Mouse (Mus musculus) stomach, embryonic 16.5 days (tissue): Measurements from ENCODE around the gene Col23a1. TPM values are rescaled to one million over a fixed set of nuclear protein-coding genes. Genes with fewer than 3 reads are reported as not detected.

Experiments
- ATAC-seq: fragments of 200-750 bp; cut with Nextera tagmentation; 2 replicates; pipeline ENCODE4 v1.8.0; 2017; ENCODE audit warnings: moderate number of reproducible peaks, moderate TSS enrichment; ENCODE audit not compliant: insufficient read depth, low FRiP score
- H3K27ac ChIP-seq: fragments of 300-500 bp; sonication (generic); 2 replicates; pipeline ENCODE4 v1.5.1; 2014; ENCODE audit warnings: low read length
- H3K27me3 ChIP-seq: fragments of 300-500 bp; sonication (generic); 2 replicates; pipeline ENCODE4 v1.6.1; 2014; ENCODE audit warnings: low read length, control low read depth, mixed read lengths; ENCODE audit not compliant: control insufficient read depth, insufficient read depth
- H3K36me3 ChIP-seq: fragments of 300-500 bp; sonication (generic); 2 replicates; pipeline ENCODE4 v1.6.1; 2014; ENCODE audit warnings: low read length; ENCODE audit not compliant: control insufficient read depth, insufficient read depth
- H3K4me1 ChIP-seq: fragments of 300-500 bp; sonication (generic); 2 replicates; pipeline ENCODE4 v1.6.1; 2014; ENCODE audit warnings: low read length, control low read depth, mixed read lengths; ENCODE audit not compliant: control insufficient read depth, insufficient read depth
- H3K4me2 ChIP-seq: fragments of 300-500 bp; sonication (generic); 2 replicates; pipeline ENCODE4 v1.6.1; 2014; ENCODE audit warnings: low read depth, low read length, mixed read lengths
- H3K4me3 ChIP-seq: fragments of 300-500 bp; sonication (generic); replicated peaks from 2 replicates; pipeline ENCODE4 v1.5.1; 2014; ENCODE audit warnings: mild to moderate bottlenecking, low read length
- H3K9ac ChIP-seq: fragments of 300-500 bp; sonication (generic); 2 replicates; pipeline ENCODE4 v1.6.1; 2014; ENCODE audit warnings: low read length
- H3K9me3 ChIP-seq: fragments of 300-500 bp; sonication (generic); replicated peaks from 2 replicates; pipeline ENCODE4 v1.6.1; 2016; ENCODE audit warnings: low read length, control low read depth; ENCODE audit not compliant: control insufficient read depth
- WGBS: fragments of 180-500 bp; shearing (Covaris S2); extraction: QIAGEN DNeasy Blood & Tissue Kit; methylation state at CpG from one replicate; pipeline ENCODE4 v1.1.7; 2014; 5-methylcytosine and 5-hydroxymethylcytosine counted together
- polyA plus RNA-seq: library from polyadenylated mRNA; unstranded; fragments of >200 nt; fragmentation: Nextera tagmentation; extraction: Ambion mirVana; gene quantifications from 2 replicates; pipeline ENCODE4 v1.2.1, GENCODE M21; 2015

Col23a1 gene
- polyA plus RNA-seq, 1 experiment from 2014 or later, result 7.0 TPM

- Histone ChIP-seq H3K9me3 (no peaks in the 10 kb centered on the region), H3K27me3 (no peaks in the 10 kb centered on the region; the same call in 1 of the 2 replicates), H3K4me1 (peaks cover 5% of the 10 kb centered on the region; the same call in 1 of the 2 replicates), H3K4me2 (no peak overlapping the region), H3K9ac (no peak overlapping the region), H3K4me3 (no peak overlapping the region), H3K27ac (no peak overlapping the region), H3K36me3 (no peaks in the 10 kb centered on the region)
- no peak for ATAC-seq
- 29% methylated on average over 2 of the region's 2 CpGs for WGBS
These were observed 244.6 kb downstream of the Col23a1 start for GRCm38 (mm10) chr11:51534314-51534713.

GRCm38 (mm10) chr11:51538388-51538787 lies 248.7 kb downstream of the Col23a1 start:
- Histone ChIP-seq H3K4me2 (no peak overlapping the region), H3K27me3 (no peaks in the 10 kb centered on the region), H3K4me1 (peaks cover 3% of the 10 kb centered on the region; the same call in 1 of the 2 replicates), H3K9ac (no peak overlapping the region), H3K4me3 (no peak overlapping the region), H3K9me3 (no peaks in the 10 kb centered on the region), H3K27ac (no peak overlapping the region), H3K36me3 (no peaks in the 10 kb centered on the region)
- ATAC-seq, result no peak
- WGBS, result 68% methylated on average over 7 of the region's 7 CpGs

DNA sequence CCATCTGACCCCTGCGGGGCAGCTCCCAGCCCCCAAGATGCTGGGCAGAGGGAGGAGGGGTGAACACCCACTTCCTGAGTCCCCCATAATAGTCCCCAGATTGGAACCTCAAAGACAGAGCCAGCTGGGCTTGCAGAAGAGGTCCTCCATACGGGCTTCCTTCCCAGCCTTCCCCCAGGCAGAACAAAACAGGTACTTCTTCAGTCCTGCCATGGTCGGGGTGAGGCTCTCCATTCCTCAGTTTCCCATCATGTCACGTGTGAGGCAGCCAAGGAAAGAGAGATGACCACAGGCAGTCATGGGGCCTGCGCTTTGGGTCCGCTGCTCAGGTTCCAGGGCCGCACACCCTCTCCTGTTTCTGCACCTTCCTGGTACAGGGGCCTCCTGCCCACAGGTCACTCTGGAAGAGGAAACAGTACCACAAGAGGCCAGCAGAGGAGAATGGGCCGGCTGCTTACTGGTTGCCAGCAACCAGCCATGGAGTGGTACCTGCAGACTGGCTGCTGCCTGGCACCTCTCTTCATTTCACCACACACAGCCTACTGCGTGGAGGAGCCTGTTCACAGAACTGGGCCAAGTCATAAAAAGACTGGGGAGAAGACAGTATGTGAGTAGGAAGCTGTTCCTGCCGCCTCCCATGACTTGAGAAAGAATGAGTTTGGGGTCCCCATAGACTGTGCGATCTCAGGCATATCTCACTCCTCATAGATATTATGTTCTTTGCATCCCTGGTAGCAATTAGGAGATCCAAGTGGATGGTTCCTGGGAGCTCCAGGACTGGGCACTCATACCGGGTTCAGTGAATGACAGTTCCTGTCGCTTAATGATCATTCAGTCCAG lies 249.4 kb downstream of the Col23a1 start:
- no peak overlapping the region for H3K27ac ChIP-seq
- no peak overlapping the region for H3K4me2 ChIP-seq

DNA sequence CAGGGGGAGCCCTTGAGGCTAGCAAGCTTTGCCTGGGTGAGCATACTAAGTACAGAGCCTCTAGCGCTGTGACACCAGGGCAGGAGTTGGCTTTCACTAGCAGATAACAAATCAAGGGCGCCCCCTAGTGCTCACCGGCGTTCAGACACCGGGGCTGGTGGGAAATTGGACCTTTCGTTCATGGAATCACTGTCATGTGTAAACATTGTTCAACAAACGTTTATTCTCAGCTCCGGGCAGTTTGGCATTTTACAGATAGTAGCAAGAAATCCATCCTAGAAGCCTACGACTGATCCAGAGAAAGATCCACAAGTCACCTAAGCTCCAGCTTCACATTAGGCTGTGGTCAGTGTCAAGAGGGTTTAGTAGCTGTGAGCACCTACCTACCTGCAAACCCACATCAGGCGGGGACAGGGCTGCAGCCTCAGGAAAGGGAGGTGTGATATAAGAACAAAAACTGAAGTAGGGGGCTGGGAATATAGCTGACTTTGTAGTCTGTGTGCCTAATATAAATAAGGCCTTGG lies 250.1 kb downstream of the Col23a1 start:
- no peaks in the 10 kb centered on the region for H3K27me3 ChIP-seq
- no peak overlapping the region for H3K9ac ChIP-seq
- 0 out of 2 replicates have a peak, but pooled peaks cover 2% of the 10 kb centered on the region for H3K4me1 ChIP-seq
- peak; percentile 83; the same call in 1 of the 2 replicates for ATAC-seq
- H3K27ac ChIP-seq, result no peak overlapping the region
- H3K4me3 ChIP-seq, result no peak overlapping the region
- H3K9me3 ChIP-seq, result no peaks in the 10 kb centered on the region
- 10% methylated on average over 10 of the region's 10 CpGs for WGBS
- H3K4me2 ChIP-seq, result no peak overlapping the region
- H3K36me3 ChIP-seq, result no peaks in the 10 kb centered on the region

More for the DNA sequence above, 249.4 kb downstream of the Col23a1 start:
- Histone ChIP-seq H3K27me3 (no peaks in the 10 kb centered on the region), H3K4me3 (no peak overlapping the region), H3K9ac (no peak overlapping the region; the same call in 1 of the 2 replicates), H3K9me3 (no peaks in the 10 kb centered on the region), H3K36me3 (no peaks in the 10 kb centered on the region), H3K4me1 (0 out of 2 replicates have a peak, but pooled peaks cover 2% of the 10 kb centered on the region)
- ATAC-seq, result no peak
- WGBS, result 62% methylated on average over 13 of the region's 13 CpGs

DNA sequence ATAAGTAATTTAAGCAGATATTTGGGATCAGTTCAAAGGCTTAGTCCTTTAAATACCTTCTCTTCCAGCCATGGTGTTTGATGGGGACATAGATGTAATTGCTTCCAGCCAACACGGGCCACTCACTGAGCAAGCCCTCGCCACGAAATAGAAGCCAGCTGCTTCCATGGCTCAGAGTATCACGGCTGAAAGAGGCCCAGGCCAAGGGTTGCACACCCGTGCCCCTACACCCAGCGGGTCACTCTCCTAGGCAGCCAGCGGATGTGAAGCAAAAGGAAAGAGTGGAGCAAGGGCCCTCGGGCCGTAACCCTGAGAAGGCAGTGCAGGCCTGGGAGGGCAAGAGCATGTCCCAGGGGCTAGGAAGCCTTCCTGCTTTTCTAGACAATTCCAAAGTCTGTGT lies 252.7 kb downstream of the Col23a1 start:
- H3K27ac ChIP-seq, result no peak overlapping the region
- no peak for ATAC-seq
- 64% methylated on average over 9 of the region's 9 CpGs for WGBS
- H3K36me3 ChIP-seq, result no peaks in the 10 kb centered on the region
- no peak overlapping the region for H3K4me3 ChIP-seq
- H3K27me3 ChIP-seq, result no peaks in the 10 kb centered on the region
- H3K9ac ChIP-seq, result no peak overlapping the region
- H3K4me1 ChIP-seq, result 0 out of 2 replicates have a peak, but pooled peaks cover 2% of the 10 kb centered on the region
- H3K4me2 ChIP-seq, result no peak overlapping the region
- H3K9me3 ChIP-seq, result no peaks in the 10 kb centered on the region

DNA sequence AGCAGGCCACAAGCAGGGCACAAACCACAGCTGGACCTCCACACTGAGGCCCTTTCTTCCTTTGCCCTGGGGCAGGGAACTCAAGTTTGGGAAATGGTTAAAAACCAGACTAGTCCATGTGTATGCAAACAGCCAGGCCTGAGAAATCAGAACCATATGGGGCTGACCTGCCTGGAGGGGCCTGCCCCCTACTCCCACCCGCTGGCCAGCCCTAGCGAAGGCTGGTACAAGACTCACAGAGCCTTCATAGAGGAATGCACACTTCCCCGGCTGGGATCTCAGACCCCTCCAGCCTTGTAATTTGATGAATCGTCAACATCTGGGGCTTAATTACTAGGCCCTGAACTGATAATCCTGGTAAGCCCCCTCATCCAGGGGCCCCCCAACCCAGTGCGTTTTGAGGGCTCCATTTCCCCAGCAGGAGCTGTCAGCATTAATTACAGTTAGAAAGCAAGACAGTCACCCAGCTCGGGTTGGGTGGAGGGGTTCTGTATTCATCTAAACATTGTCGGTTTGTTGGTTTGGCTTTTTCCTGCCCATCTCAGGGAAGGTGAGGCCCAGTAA lies 253.8 kb downstream of the Col23a1 start:
- Histone ChIP-seq H3K9ac (no peak overlapping the region), H3K4me1 (0 out of 2 replicates have a peak, but pooled peaks cover 2% of the 10 kb centered on the region), H3K4me2 (no peak overlapping the region), H3K27me3 (no peaks in the 10 kb centered on the region), H3K4me3 (no peak overlapping the region), H3K9me3 (no peaks in the 10 kb centered on the region), H3K27ac (no peak overlapping the region), H3K36me3 (no peaks in the 10 kb centered on the region)
- ATAC-seq, result no peak
- WGBS, result 39% methylated on average over 7 of the region's 7 CpGs

GRCm38 (mm10) chr11:51544413-51544812 lies 254.7 kb downstream of the Col23a1 start:
- no peaks in the 10 kb centered on the region for H3K4me1 ChIP-seq
- H3K4me2 ChIP-seq, result no peak overlapping the region
- no peak overlapping the region for H3K9ac ChIP-seq
- H3K9me3 ChIP-seq, result no peaks in the 10 kb centered on the region
- H3K36me3 ChIP-seq, result no peaks in the 10 kb centered on the region
- ATAC-seq, result no peak
- H3K4me3 ChIP-seq, result no peak overlapping the region
- H3K27ac ChIP-seq, result no peak overlapping the region
- 66% methylated on average over 2 of the region's 2 CpGs for WGBS
- no peaks in the 10 kb centered on the region for H3K27me3 ChIP-seq

DNA sequence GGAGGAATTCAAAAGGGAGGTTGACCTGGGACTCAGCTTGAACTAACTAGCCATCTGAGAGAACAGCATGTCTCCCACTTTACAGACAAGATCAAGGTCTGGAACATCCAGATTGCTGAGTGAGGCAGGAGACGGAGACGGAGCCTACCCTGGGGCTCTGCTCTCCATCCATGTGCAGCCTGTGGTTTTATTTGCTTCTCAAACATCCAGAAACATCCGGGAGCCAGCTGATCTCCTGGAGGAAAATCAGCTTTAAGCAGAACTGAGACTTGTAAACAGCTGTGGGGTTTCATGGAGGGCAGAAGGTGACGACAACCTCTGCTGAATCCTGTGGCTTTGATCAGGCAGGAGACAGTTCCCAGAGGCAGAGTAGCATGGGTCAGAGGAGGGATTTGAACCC lies 256.1 kb downstream of the Col23a1 start:
- no peaks in the 10 kb centered on the region for H3K27me3 ChIP-seq
- WGBS, result 40% methylated on average over 4 of the region's 4 CpGs
- no peak overlapping the region for H3K4me3 ChIP-seq
- no peak overlapping the region for H3K4me2 ChIP-seq
- ATAC-seq, result no peak
- H3K27ac ChIP-seq, result no peak overlapping the region
- H3K4me1 ChIP-seq, result peaks cover 3% of the 10 kb centered on the region; the same call in 1 of the 2 replicates
- no peaks in the 10 kb centered on the region for H3K36me3 ChIP-seq
- no peak overlapping the region for H3K9ac ChIP-seq
- no peaks in the 10 kb centered on the region for H3K9me3 ChIP-seq

GRCm38 (mm10) chr11:51551253-51551652 lies 261.5 kb downstream of the Col23a1 start:
- ATAC-seq, result peak; percentile 55; the same call in 1 of the 2 replicates
- Histone ChIP-seq H3K4me2 (no peak overlapping the region), H3K9ac (no peak overlapping the region), H3K4me3 (no peak overlapping the region), H3K4me1 (peaks cover 11% of the 10 kb centered on the region), H3K9me3 (no peaks in the 10 kb centered on the region), H3K36me3 (no peaks in the 10 kb centered on the region), H3K27ac (no peak overlapping the region), H3K27me3 (no peaks in the 10 kb centered on the region)
- WGBS, result 35% methylated on average over 5 of the region's 5 CpGs
